Mouse (Mus musculus): ENCODE measurements around the gene Sort1. TPM values are rescaled to one million over a fixed set of nuclear protein-coding genes. Genes with fewer than 3 reads are reported as not detected.
A peak's percentile ranks its signal among the peaks of the same experiment; 100 is the strongest.

Sort1 gene
- polyA plus RNA-seq, 1 experiment from 2014 or later, result 7.6 TPM

DNA sequence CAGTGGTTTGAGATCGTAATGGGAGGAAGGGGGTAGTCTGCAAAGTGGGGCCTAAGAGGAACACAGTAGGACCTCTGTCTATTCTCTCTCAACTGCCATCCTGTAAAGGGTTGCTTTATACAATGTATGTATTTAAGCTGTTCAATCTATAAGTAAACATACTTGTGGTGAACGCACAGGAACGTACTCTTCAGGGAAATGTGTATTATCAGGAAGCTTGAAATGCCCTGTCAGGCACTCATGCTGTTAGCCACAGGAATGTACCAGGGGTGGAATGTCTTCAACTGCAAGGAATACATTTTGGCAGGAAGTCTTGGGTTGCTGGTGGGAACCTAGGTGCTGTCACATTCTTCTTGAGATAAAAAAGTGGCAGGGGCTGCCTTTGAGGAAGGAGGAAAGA lies 88.8 kb downstream of the Sort1 start:
- Histone ChIP-seq H3K4me2 (replicated peaks; ENCODE audit: low read depth, low read length) (no peak overlapping the region), H3K4me1 (ENCODE audit: insufficient read depth, low read length) (no peaks in the 10 kb centered on the region), H3K9me3 (ENCODE audit: low read length) (no peaks in the 10 kb centered on the region), H3K36me3 (ENCODE audit: insufficient read depth, low read length) (no peaks in the 10 kb centered on the region), H3K4me3 (ENCODE audit: low read length) (no peak overlapping the region), H3K27ac (ENCODE audit: low read length) (no peak overlapping the region), H3K27me3 (ENCODE audit: insufficient read depth, low read length) (no peaks in the 10 kb centered on the region), H3K9ac (replicated peaks; ENCODE audit: low read length) (no peak overlapping the region)
- ATAC-seq (ENCODE audit: low FRiP score, low TSS enrichment), result no peak
- WGBS, result 90% methylated on average over 3 of the region's 3 CpGs

DNA sequence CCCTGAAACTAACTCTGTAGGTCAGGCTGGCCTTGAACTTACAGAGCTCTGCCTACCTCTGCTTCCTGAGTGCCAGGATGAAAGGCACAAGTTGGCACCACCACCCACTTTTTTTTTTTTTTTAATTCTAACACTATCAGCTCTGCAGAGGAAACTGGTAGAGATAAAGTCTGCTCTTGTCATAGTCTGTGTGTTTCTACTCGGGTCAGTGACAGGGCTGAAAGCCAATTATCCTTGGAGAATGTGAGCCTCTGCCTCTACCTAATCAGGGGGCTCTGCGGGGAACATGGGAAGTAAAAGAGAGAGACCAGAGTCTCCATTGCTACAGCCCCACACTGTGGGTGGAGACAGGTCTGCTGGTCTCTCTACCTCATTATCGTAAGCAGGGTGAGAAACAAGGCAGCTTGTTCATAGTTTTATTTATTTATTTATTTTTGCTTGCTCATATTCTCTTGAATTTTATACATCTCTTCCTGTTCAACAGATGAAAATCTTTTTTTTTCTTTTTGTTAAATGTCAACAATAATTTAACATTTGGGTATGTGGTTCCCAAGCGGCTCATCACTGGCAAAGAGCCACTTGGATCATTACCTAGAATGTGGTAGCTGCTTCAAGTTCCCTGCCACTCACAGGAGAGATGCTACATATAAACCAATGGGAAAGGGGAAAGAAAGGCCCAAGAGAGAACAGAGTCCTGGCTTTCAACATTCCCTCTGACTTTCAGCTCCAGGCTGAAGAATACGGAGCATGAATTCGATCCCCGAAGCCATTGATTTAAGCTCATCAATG lies 95.2 kb downstream of the Sort1 start:
- no peak overlapping the region for H3K4me2 ChIP-seq (replicated peaks; ENCODE audit: low read depth, low read length)
- no peaks in the 10 kb centered on the region for H3K9me3 ChIP-seq (ENCODE audit: low read length)
- no peak overlapping the region for H3K4me3 ChIP-seq (ENCODE audit: low read length)
- no peak overlapping the region for H3K27ac ChIP-seq (ENCODE audit: low read length)
- H3K9ac ChIP-seq (replicated peaks; ENCODE audit: low read length), result no peak overlapping the region
- H3K36me3 ChIP-seq (ENCODE audit: insufficient read depth, low read length), result no peaks in the 10 kb centered on the region
- H3K27me3 ChIP-seq (ENCODE audit: insufficient read depth, low read length), result no peaks in the 10 kb centered on the region
- no peak for ATAC-seq (ENCODE audit: low FRiP score, low TSS enrichment)
- peaks cover 13% of the 10 kb centered on the region for H3K4me1 ChIP-seq (ENCODE audit: insufficient read depth, low read length)
- WGBS, result 80% methylated on average over 7 of the region's 7 CpGs

DNA sequence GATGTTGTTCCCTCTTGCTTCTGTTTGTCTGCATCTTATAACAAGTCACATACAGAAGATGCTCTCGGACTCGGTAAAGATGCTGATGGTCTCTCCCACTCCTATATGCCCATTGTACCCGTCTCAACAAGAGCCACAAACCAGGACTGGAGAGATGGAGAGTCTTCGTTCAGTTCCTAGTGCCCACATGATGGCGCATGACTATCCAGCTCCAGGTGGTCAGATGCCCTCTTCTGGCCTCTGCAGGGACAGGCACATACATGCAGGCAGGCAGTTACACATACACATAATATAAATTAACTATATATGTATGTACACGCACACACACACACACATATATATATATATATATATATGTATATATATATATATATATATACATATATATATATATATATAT lies 96.8 kb downstream of the Sort1 start:
- H3K9ac ChIP-seq (replicated peaks; ENCODE audit: low read length), result no peak overlapping the region
- 0 out of 2 replicates have a peak, but pooled peaks cover 3% of the 10 kb centered on the region for H3K36me3 ChIP-seq (ENCODE audit: insufficient read depth, low read length)
- no peaks in the 10 kb centered on the region for H3K9me3 ChIP-seq (ENCODE audit: low read length)
- H3K27me3 ChIP-seq (ENCODE audit: insufficient read depth, low read length), result no peaks in the 10 kb centered on the region
- peaks cover 24% of the 10 kb centered on the region for H3K4me1 ChIP-seq (ENCODE audit: insufficient read depth, low read length)
- no peak overlapping the region for H3K27ac ChIP-seq (ENCODE audit: low read length)
- ATAC-seq (ENCODE audit: low FRiP score, low TSS enrichment), result no peak
- 84% methylated on average over 6 of the region's 6 CpGs for WGBS
- no peak overlapping the region for H3K4me3 ChIP-seq (ENCODE audit: low read length)
- no peak overlapping the region for H3K4me2 ChIP-seq (replicated peaks; ENCODE audit: low read depth, low read length)

DNA sequence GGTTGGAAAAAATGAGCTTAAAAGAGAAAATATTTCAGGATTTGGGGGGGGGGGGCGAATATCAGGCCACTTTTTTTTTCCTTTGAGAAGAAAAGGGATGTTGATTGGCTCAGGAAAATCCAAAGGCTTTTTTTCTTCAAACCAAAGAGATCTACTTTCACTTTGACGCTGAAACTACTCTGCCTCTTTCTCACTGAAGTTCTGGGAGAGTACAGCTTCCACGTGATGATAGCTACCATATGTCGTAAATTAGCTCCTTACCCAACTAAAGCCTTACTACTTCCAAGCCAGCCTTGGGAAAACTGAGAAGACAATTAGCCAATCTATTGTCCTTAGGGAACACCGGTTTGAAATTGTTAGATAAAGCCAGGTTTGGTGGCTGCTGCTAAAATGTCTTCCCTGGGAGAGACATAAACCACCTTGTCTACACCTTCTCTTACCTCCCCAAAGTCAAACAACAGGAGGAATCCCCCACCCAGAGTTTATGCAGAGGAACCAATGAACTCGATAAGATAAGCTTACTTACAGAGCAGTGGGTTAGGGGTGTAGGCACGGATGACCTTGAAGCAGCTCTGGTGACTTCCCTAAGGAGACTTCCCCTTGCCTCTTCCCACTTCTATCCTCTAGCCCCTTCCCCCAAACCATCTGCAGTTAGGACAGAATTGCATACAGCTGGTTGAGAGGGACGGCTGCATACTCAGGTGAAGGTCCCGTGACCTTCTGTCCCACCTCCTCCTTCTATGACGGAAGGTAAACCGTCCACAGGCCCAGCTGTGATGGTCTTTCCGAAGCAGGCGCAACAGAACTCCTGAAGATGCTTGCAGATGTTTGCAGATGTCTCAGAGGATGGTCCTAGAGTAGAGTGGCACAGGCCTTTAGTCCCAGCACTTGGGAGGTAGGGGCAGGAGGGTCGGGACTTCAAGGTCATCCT lies 98.3 kb downstream of the Sort1 start:
- Histone ChIP-seq H3K27me3 (ENCODE audit: insufficient read depth, low read length) (no peaks in the 10 kb centered on the region), H3K27ac (ENCODE audit: low read length) (no peak overlapping the region), H3K4me3 (ENCODE audit: low read length) (no peak overlapping the region; the same call in 1 of the 2 replicates), H3K36me3 (ENCODE audit: insufficient read depth, low read length) (peaks cover 14% of the 10 kb centered on the region), H3K4me2 (replicated peaks; ENCODE audit: low read depth, low read length) (no peak overlapping the region; the same call in 1 of the 2 replicates), H3K4me1 (ENCODE audit: insufficient read depth, low read length) (peaks cover 24% of the 10 kb centered on the region), H3K9ac (replicated peaks; ENCODE audit: low read length) (peak overlapping the region; percentile 9; the same call in 1 of the 2 replicates), H3K9me3 (ENCODE audit: low read length) (no peaks in the 10 kb centered on the region)
- ATAC-seq (ENCODE audit: low FRiP score, low TSS enrichment), result no peak
- WGBS, result 65% methylated on average over 14 of the region's 14 CpGs

DNA sequence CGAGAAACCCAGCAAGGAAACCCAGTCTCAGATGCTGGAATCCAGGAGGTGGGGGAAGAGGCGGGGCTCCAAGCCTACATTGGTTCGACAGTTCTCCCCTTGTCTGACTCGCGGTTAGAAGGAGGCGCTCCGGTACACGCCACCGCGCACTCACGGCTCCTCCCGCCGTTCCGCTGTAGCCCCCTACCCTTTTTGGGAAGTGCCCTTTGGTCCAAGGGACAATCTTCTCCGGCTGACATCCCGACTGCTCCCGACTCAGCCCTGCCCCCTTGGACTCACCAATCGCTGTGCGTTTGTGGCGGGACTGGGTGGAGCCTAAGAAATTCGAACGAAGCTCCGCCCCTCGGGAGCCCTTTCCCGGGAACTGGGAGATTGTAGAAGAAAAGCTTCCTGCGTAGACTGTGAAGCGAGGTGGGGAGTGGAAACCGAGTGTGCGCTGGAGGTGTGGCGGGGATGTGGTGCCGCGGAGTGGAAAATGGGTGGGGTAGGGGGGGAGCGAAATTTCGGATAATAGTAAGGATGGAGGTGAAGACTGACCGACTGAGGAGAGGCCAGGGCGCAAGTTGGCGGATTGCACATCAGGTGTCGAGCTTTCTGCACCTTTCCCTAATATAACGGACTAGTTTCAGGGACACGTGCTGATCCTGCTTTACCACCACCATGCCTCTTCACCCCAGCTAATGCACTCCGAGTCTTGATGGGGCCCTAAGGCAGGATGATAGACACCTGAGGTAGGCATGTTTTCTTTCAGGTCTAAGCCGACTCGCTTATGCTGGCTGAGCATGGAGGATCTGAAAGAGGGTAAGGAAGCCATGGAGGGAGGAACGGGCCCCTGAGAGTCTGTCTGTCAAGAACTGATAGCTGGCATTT lies 99.8 kb downstream of the Sort1 start, which contains the start of gene Psrc1:
Psrc1 (plus strand) TSS at position 355 of the 870 bp plus-strand sequence.
- Histone ChIP-seq H3K27ac (ENCODE audit: low read length) (no peak within 1 kb of the TSS), H3K4me1 (ENCODE audit: insufficient read depth, low read length) (peaks cover 25% of the 10 kb centered on the region), H3K27me3 (ENCODE audit: insufficient read depth, low read length) (no peaks in the 10 kb centered on the region), H3K9me3 (ENCODE audit: low read length) (no peaks in the 10 kb centered on the region), H3K4me3 (ENCODE audit: low read length) (peak within 1 kb of the TSS; percentile 63), H3K9ac (replicated peaks; ENCODE audit: low read length) (peak within 1 kb of the TSS; percentile 65), H3K4me2 (replicated peaks; ENCODE audit: low read depth, low read length) (peak within 1 kb of the TSS; percentile 80), H3K36me3 (ENCODE audit: insufficient read depth, low read length) (peaks cover 18% of the 10 kb centered on the region)
- peak; percentile 92 for ATAC-seq (ENCODE audit: low FRiP score, low TSS enrichment)
- 1% methylated on average over 44 of the region's 44 CpGs for WGBS

DNA sequence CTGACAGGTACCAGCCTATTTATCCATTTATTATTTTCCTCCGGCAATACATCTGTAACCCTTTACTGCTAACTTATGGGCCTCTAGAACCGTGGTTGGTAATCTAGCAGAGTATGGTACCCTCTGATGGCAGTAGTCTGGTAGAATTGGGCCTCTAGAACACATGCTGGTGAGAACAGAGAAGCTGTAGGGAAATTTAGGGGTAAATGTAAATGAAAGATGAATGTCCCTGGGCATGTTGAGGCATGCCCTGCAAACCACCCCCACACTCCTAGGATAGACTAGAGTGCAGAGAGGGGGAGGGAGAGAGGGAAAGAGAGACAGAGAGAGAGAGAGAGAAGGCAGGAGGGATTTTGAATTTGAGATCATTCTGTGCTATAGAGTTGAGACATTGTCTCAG lies 100.5 kb downstream of the Sort1 start:
- Histone ChIP-seq H3K36me3 (ENCODE audit: insufficient read depth, low read length) (peaks cover 18% of the 10 kb centered on the region), H3K9ac (replicated peaks; ENCODE audit: low read length) (peak overlapping the region; percentile 65), H3K27ac (ENCODE audit: low read length) (no peak overlapping the region), H3K4me1 (ENCODE audit: insufficient read depth, low read length) (peaks cover 30% of the 10 kb centered on the region), H3K4me3 (ENCODE audit: low read length) (peak overlapping the region; percentile 63), H3K27me3 (ENCODE audit: insufficient read depth, low read length) (no peaks in the 10 kb centered on the region), H3K9me3 (ENCODE audit: low read length) (no peaks in the 10 kb centered on the region), H3K4me2 (replicated peaks; ENCODE audit: low read depth, low read length) (peak overlapping the region; percentile 80)
- WGBS, result 44% methylated on average over 2 of the region's 2 CpGs
- no peak for ATAC-seq (ENCODE audit: low FRiP score, low TSS enrichment)

DNA sequence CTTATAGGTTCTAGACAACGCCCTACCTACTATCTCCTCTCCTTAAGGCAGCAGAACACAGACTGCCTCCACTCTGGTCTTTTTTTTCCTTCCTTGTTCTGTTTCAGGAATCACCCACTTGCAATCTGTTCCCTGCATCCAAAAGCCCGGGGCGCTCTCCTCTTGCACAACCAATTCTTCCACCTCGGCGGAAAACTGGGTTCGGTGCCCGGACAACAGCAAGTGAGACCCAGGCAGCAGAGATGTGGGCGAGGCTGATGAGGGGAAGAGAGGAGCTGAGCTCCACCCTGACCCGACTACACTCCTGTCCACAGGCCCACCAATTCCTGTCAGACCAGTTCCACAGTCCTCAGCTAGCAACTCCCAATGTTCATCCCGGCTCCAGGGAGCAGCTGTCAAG lies 102.3 kb downstream of the Sort1 start:
- 92% methylated on average over 10 of the region's 10 CpGs for WGBS

DNA sequence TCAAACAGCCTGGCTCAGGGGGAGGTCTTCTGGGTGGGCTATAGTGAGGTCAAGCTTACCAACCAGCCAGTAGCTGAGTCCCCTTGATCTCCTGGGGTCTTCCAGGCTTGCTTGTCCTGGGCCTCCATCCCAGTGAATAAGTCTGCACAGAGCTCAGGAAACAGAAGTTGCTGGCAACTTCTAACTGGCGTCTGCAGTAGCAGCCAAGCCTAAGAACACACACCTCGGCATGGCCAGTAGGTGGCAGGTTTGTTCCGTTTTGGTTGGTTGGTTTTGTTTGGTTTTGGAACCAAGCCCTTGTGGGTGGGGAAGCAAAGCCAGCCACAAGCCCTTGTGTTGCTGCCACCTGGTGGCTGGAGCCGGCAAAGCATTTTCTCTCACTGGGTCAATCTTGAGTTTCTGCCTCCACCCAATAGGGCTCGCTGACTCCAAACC lies 105.2 kb downstream of the Sort1 start:
- no peak overlapping the region for H3K27ac ChIP-seq (ENCODE audit: low read length)
- ATAC-seq (ENCODE audit: low FRiP score, low TSS enrichment), result peak; percentile 78
- peak overlapping the region; percentile 54; the same call in 1 of the 2 replicates for H3K9ac ChIP-seq (replicated peaks; ENCODE audit: low read length)
- peaks cover 36% of the 10 kb centered on the region for H3K4me1 ChIP-seq (ENCODE audit: insufficient read depth, low read length)
- WGBS, result under 1% methylated on average over 5 of the region's 5 CpGs
- peaks cover 18% of the 10 kb centered on the region for H3K36me3 ChIP-seq (ENCODE audit: insufficient read depth, low read length)
- H3K9me3 ChIP-seq (ENCODE audit: low read length), result no peaks in the 10 kb centered on the region
- no peaks in the 10 kb centered on the region for H3K27me3 ChIP-seq (ENCODE audit: insufficient read depth, low read length)
- H3K4me2 ChIP-seq (replicated peaks; ENCODE audit: low read depth, low read length), result 0 out of 2 replicates have a peak overlapping the region, but pooled peaks have one; percentile 5
- no peak overlapping the region for H3K4me3 ChIP-seq (ENCODE audit: low read length)

More for the DNA sequence above, 102.3 kb downstream of the Sort1 start:
- Histone ChIP-seq H3K9ac (replicated peaks; ENCODE audit: low read length) (no peak overlapping the region), H3K4me2 (replicated peaks; ENCODE audit: low read depth, low read length) (no peak overlapping the region), H3K27me3 (ENCODE audit: insufficient read depth, low read length) (no peaks in the 10 kb centered on the region), H3K9me3 (ENCODE audit: low read length) (no peaks in the 10 kb centered on the region), H3K27ac (ENCODE audit: low read length) (no peak overlapping the region), H3K4me1 (ENCODE audit: insufficient read depth, low read length) (peaks cover 32% of the 10 kb centered on the region), H3K4me3 (ENCODE audit: low read length) (no peak overlapping the region), H3K36me3 (ENCODE audit: insufficient read depth, low read length) (peaks cover 18% of the 10 kb centered on the region)
- no peak for ATAC-seq (ENCODE audit: low FRiP score, low TSS enrichment)

DNA sequence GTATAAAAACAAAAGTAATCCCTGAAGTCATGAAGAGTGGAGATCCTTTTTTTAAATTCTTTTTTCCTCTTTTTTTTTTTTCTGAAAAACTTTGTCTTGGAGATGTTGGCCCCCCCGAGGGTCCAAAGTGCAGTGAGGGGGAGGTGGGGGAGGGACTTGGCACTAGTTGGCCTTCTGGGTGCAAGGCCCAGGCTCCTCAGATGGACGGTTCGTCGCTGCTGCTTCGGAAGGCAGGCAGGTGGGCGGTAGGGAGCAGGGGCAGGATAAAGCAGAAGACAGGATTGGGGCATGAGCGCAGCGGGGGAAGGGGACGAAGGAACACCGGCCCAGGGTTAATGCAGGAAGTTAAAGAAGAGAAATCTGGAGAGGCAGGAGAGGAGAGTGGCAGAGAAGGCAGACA lies 108.4 kb downstream of the Sort1 start:
- no peak overlapping the region for H3K9ac ChIP-seq (replicated peaks; ENCODE audit: low read length)
- H3K27me3 ChIP-seq (ENCODE audit: insufficient read depth, low read length), result no peaks in the 10 kb centered on the region
- H3K4me3 ChIP-seq (ENCODE audit: low read length), result no peak overlapping the region; the same call in 1 of the 2 replicates
- H3K4me2 ChIP-seq (replicated peaks; ENCODE audit: low read depth, low read length), result peak overlapping the region; percentile 36
- WGBS, result 15% methylated on average over 10 of the region's 10 CpGs
- H3K9me3 ChIP-seq (ENCODE audit: low read length), result no peaks in the 10 kb centered on the region
- peaks cover 26% of the 10 kb centered on the region for H3K4me1 ChIP-seq (ENCODE audit: insufficient read depth, low read length)
- peak overlapping the region; percentile 73 for H3K27ac ChIP-seq (ENCODE audit: low read length)
- H3K36me3 ChIP-seq (ENCODE audit: insufficient read depth, low read length), result peaks cover 11% of the 10 kb centered on the region; the same call in 1 of the 2 replicates
- ATAC-seq (ENCODE audit: low FRiP score, low TSS enrichment), result no peak
